Mouse (Mus musculus) heart, embryonic 14.5 days (tissue): ENCODE data around the gene Cdc42ep4. TPM values are rescaled to one million over a fixed set of nuclear protein-coding genes. Genes with fewer than 3 reads are reported as not detected.

Source experiments
- ATAC-seq: fragments of 200-750 bp; cut with Nextera tagmentation; 2 replicates; pipeline ENCODE4 v1.8.0; 2017; ENCODE audit warnings: low read depth, moderate TSS enrichment; ENCODE audit not compliant: insufficient number of reproducible peaks, insufficient read depth, low FRiP score
- H3K27ac ChIP-seq, 2 experiments: fragments of 200-500 bp in 1 of 2; fragments of 300-500 bp in 1 of 2; sonication (generic) in 1 of 2; replicated peaks in 1 of 2; 2 replicates each; pipeline ENCODE4 v1.5.1; 2012 to 2014; ENCODE audit warnings: low read depth in 2 of 2, low read length in 2 of 2, control low read depth in 1 of 2, mild to moderate bottlenecking in 1 of 2, mixed read lengths in 1 of 2; ENCODE audit not compliant: control insufficient read depth in 1 of 2, insufficient read depth in 1 of 2
- H3K27me3 ChIP-seq: fragments of 300-500 bp; sonication (generic); 2 replicates; pipeline ENCODE4 v1.6.1; 2014; ENCODE audit warnings: mild to moderate bottlenecking, low read length, control low read depth; ENCODE audit not compliant: control insufficient read depth, insufficient read depth
- H3K36me3 ChIP-seq: fragments of 300-500 bp; sonication (generic); 2 replicates; pipeline ENCODE4 v1.6.1; 2014; ENCODE audit warnings: mild to moderate bottlenecking, control low read depth, low read length, mixed read lengths; ENCODE audit not compliant: control insufficient read depth, insufficient read depth
- H3K4me1 ChIP-seq, 2 experiments: fragments of 200-500 bp in 1 of 2; fragments of 300-500 bp in 1 of 2; sonication (generic) in 1 of 2; 2 replicates each; pipeline ENCODE4 v1.6.1; 2012 to 2014; ENCODE audit warnings: low read length in 2 of 2, control low read depth in 1 of 2, mixed read lengths in 1 of 2; ENCODE audit not compliant: control insufficient read depth in 2 of 2, insufficient read depth in 2 of 2
- H3K4me2 ChIP-seq: fragments of 300-500 bp; sonication (generic); 2 replicates; pipeline ENCODE4 v1.6.1; 2014; ENCODE audit warnings: mild to moderate bottlenecking, low read length
- H3K4me3 ChIP-seq, 2 experiments: fragments of 200-500 bp in 1 of 2; fragments of 300-500 bp in 1 of 2; sonication (generic) in 1 of 2; 2 replicates each; pipeline ENCODE4 v1.5.1; 2012 to 2014; ENCODE audit warnings: low read length in 2 of 2, mild to moderate bottlenecking in 2 of 2, control low read depth in 1 of 2, low read depth in 1 of 2, moderate library complexity in 1 of 2; ENCODE audit not compliant: control insufficient read depth in 1 of 2, insufficient read depth in 1 of 2
- H3K9ac ChIP-seq: fragments of 300-500 bp; sonication (generic); 2 replicates; pipeline ENCODE4 v1.6.1; 2014; ENCODE audit warnings: mild to moderate bottlenecking, low read length
- H3K9me3 ChIP-seq: fragments of 300-500 bp; sonication (generic); 2 replicates; pipeline ENCODE4 v1.6.1; 2016; ENCODE audit warnings: low read length, control low read depth; ENCODE audit not compliant: control insufficient read depth
- WGBS: fragments of 180-500 bp; shearing (Covaris S2); extraction: QIAGEN DNeasy Blood & Tissue Kit; methylation state at CpG from one replicate; pipeline ENCODE4 v1.1.7; 2014; 5-methylcytosine and 5-hydroxymethylcytosine counted together
- polyA plus RNA-seq: library from polyadenylated mRNA; unstranded; fragments of >200 nt; fragmentation: Nextera tagmentation; extraction: Ambion mirVana; gene quantifications from 2 replicates; pipeline ENCODE4 v1.2.1, GENCODE M21; 2014

Gene Cdc42ep4
- polyA plus RNA-seq, 1 experiment from 2014 or later = 16.8 TPM

DNA sequence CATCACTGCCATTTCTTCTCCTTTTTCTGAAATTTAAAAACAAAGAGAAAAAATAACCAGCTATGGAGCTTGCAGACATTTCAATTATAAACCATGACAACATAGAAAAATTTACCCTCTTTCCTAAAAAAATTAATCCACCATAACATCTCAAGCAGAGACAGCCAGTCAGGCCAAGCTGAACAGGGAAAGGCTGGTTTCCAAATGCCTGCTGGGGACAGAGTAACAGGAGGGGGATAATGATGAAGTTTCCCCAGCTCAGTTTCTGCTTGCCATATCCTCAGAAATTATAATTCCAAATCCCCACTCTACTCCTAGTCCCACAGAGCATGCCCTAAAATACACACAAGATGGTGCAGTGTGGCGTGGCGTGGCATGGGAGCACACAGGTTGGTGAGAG, 74.3 kb downstream of the Cdc42ep4 start:
- no peak for ATAC-seq
- peaks cover 8 to 40% of the 10 kb centered on the region in 2 experiments for H3K4me1 ChIP-seq
- H3K27me3 ChIP-seq = no peaks in the 10 kb centered on the region
- 98% methylated on average over 2 of the region's 2 CpGs for WGBS
- no peak overlapping the region for H3K4me3 ChIP-seq
- H3K36me3 ChIP-seq = peaks cover 49% of the 10 kb centered on the region
- H3K27ac ChIP-seq = peak overlapping the region in 1 of 2 experiments; percentile 79; a peak in 1 of 4 replicates
- no peaks in the 10 kb centered on the region for H3K9me3 ChIP-seq
- H3K9ac ChIP-seq = no peak overlapping the region
- H3K4me2 ChIP-seq = no peak overlapping the region

Other genes starting within 250 kb of the Cdc42ep4 start
- gene Sstr2, start 132.5 kb downstream of the Cdc42ep4 start, polyA plus RNA-seq = 0.18 and 0.24 TPM in 2 replicates
- 17.0 and 20.1 TPM in 2 replicates for gene Cog1, start 102.7 kb downstream of the Cdc42ep4 start, polyA plus RNA-seq
- 13.4 and 13.6 TPM in 2 replicates for gene Slc39a11, start 101.8 kb downstream of the Cdc42ep4 start, polyA plus RNA-seq
- gene Fam104a, start 67.7 kb downstream of the Cdc42ep4 start, polyA plus RNA-seq = 43.0 and 44.8 TPM in 2 replicates
- 15.4 and 20.0 TPM in 2 replicates for gene D11Wsu47e, start 67.5 kb downstream of the Cdc42ep4 start, polyA plus RNA-seq
- gene Cpsf4l, start 41.9 kb downstream of the Cdc42ep4 start, polyA plus RNA-seq = 0.18 and 0.19 TPM in 2 replicates